Mouse (Mus musculus) hindbrain, embryonic 14.5 days (tissue): ENCODE data around the gene 3100002H09Rik. TPM values are rescaled to one million over a fixed set of nuclear protein-coding genes. Genes with fewer than 3 reads are reported as not detected.

ENCODE experiments used
- ATAC-seq: fragments of 200-750 bp; cut with Nextera tagmentation; 2 replicates; pipeline ENCODE4 v1.8.0; 2017; ENCODE audit warnings: moderate number of reproducible peaks, mild to moderate bottlenecking, moderate TSS enrichment, moderate library complexity; ENCODE audit not compliant: low FRiP score
- DNase-seq: peaks from one replicate; pipeline ENCODE4 v3.0.0-alpha.2; 2015; ENCODE audit warnings: low spot score
- H3K27ac ChIP-seq: fragments of 300-500 bp; sonication (generic); 2 replicates; pipeline ENCODE4 v1.5.1; 2014; ENCODE audit warnings: mild to moderate bottlenecking, moderate library complexity
- H3K27me3 ChIP-seq: fragments of 300-500 bp; sonication (generic); 2 replicates; pipeline ENCODE4 v1.6.1; 2014; ENCODE audit warnings: mild to moderate bottlenecking, low read length, mixed read lengths; ENCODE audit not compliant: control insufficient read depth, insufficient read depth
- H3K36me3 ChIP-seq: fragments of 300-500 bp; sonication (generic); replicated peaks from 2 replicates; pipeline ENCODE4 v1.6.1; 2014; ENCODE audit not compliant: control insufficient read depth, insufficient read depth
- H3K4me1 ChIP-seq: fragments of 300-500 bp; sonication (generic); replicated peaks from 2 replicates; pipeline ENCODE4 v1.6.1; 2014; ENCODE audit warnings: antibody characterized with exemption, low read length, mixed read lengths; ENCODE audit not compliant: control insufficient read depth, insufficient read depth
- H3K4me2 ChIP-seq: fragments of 300-500 bp; sonication (generic); replicated peaks from 2 replicates; pipeline ENCODE4 v1.6.1; 2014; ENCODE audit warnings: mild to moderate bottlenecking, moderate library complexity
- H3K4me3 ChIP-seq: fragments of 300-500 bp; sonication (generic); replicated peaks from 2 replicates; pipeline ENCODE4 v1.5.1; 2014; ENCODE audit warnings: mild to moderate bottlenecking, low read length
- H3K9ac ChIP-seq: fragments of 300-500 bp; sonication (generic); 2 replicates; pipeline ENCODE4 v1.6.1; 2014
- H3K9me3 ChIP-seq: fragments of 300-500 bp; sonication (generic); 2 replicates; pipeline ENCODE4 v1.6.1; 2016; ENCODE audit warnings: low read length; ENCODE audit not compliant: control insufficient read depth
- WGBS: fragments of 180-500 bp; shearing (Covaris S2); extraction: QIAGEN DNeasy Blood & Tissue Kit; methylation state at CpG from one replicate; pipeline ENCODE4 v1.1.7; 2014; 5-methylcytosine and 5-hydroxymethylcytosine counted together
- polyA plus RNA-seq: library from polyadenylated mRNA; unstranded; fragments of >200 nt; fragmentation: Nextera tagmentation; extraction: Ambion mirVana; gene quantifications from 2 replicates; pipeline ENCODE4 v1.2.1, GENCODE M21; 2014

Gene 3100002H09Rik
- polyA plus RNA-seq: not detected in 2 replicates

- WGBS: 89% methylated on average over 2 of the region's 2 CpGs
- no peaks in the 10 kb centered on the region for H3K27me3 ChIP-seq
- ATAC-seq (no peak), DNase-seq (no peak)
- no peak within 1 kb of the TSS for H3K27ac ChIP-seq
- no peaks in the 10 kb centered on the region for H3K9me3 ChIP-seq
- 0 out of 2 replicates have a peak, but pooled peaks cover 5% of the 10 kb centered on the region for H3K4me1 ChIP-seq
- H3K4me3 ChIP-seq: no peak within 1 kb of the TSS
- no peak within 1 kb of the TSS for H3K9ac ChIP-seq
- no peak within 1 kb of the TSS for H3K4me2 ChIP-seq
- H3K36me3 ChIP-seq: no peaks in the 10 kb centered on the region
These were observed at the start of gene 3100002H09Rik for GRCm38 (mm10) chr4:124610703-124611102. TSS of gene 3100002H09Rik (minus strand) at chr4:124610803.

- H3K36me3 ChIP-seq: no peaks in the 10 kb centered on the region
- peaks cover 29% of the 10 kb centered on the region for H3K4me1 ChIP-seq
- peak overlapping the region; percentile 60 for H3K9ac ChIP-seq
- ATAC-seq (no peak), DNase-seq (no peak)
- peaks cover 71% of the 10 kb centered on the region for H3K27me3 ChIP-seq
- no peak overlapping the region for H3K27ac ChIP-seq
- H3K9me3 ChIP-seq: no peaks in the 10 kb centered on the region
- peak overlapping the region; percentile 84 for H3K4me2 ChIP-seq
- peak overlapping the region; percentile 45 for H3K4me3 ChIP-seq
- 2% methylated on average over 68 of the region's 68 CpGs for WGBS
These were observed 48.9 kb upstream of the 3100002H09Rik start for GRCm38 (mm10) chr4:124659251-124660217.

GRCm38 (mm10) chr4:124658412-124658851 lies 47.8 kb upstream of the 3100002H09Rik start:
- Histone ChIP-seq H3K9me3 (no peaks in the 10 kb centered on the region), H3K27ac (no peak overlapping the region), H3K9ac (peak overlapping the region; percentile 60), H3K4me3 (peak overlapping the region; percentile 45), H3K4me1 (peaks cover 29% of the 10 kb centered on the region), H3K36me3 (no peaks in the 10 kb centered on the region), H3K27me3 (peaks cover 79% of the 10 kb centered on the region), H3K4me2 (peak overlapping the region; percentile 84)
- WGBS: 1% methylated on average over 39 of the region's 39 CpGs
- ATAC-seq (no peak), DNase-seq (no peak)

GRCm38 (mm10) chr4:124657781-124658180 lies 47.2 kb upstream of the 3100002H09Rik start:
- Histone ChIP-seq H3K4me3 (peak overlapping the region; percentile 45), H3K9ac (peak overlapping the region; percentile 60), H3K27ac (no peak overlapping the region), H3K4me2 (peak overlapping the region; percentile 84), H3K9me3 (no peaks in the 10 kb centered on the region), H3K4me1 (peaks cover 32% of the 10 kb centered on the region), H3K36me3 (no peaks in the 10 kb centered on the region), H3K27me3 (peaks cover 74% of the 10 kb centered on the region)
- DNase-seq (no peak), ATAC-seq (no peak; the same call in 1 of the 2 replicates)
- WGBS: 0% methylated on average over 49 of the region's 61 CpGs

- H3K27me3 ChIP-seq: peaks cover 66% of the 10 kb centered on the region
- H3K36me3 ChIP-seq: no peaks in the 10 kb centered on the region
- under 1% methylated on average over 73 of the region's 92 CpGs for WGBS
- H3K4me1 ChIP-seq: peaks cover 39% of the 10 kb centered on the region
- H3K4me2 ChIP-seq: peak overlapping the region; percentile 84
- H3K4me3 ChIP-seq: peak overlapping the region; percentile 45
- 0 out of 2 replicates have a peak overlapping the region, but pooled peaks have one; percentile 23 for H3K27ac ChIP-seq
- peak; percentile 92 for ATAC-seq
- H3K9ac ChIP-seq: peak overlapping the region; percentile 60
- H3K9me3 ChIP-seq: no peaks in the 10 kb centered on the region
- peak; percentile 83 for DNase-seq
These were observed 46.4 kb upstream of the 3100002H09Rik start for GRCm38 (mm10) chr4:124656854-124657650.

GRCm38 (mm10) chr4:124656518-124656853 lies 45.9 kb upstream of the 3100002H09Rik start, which contains the start of gene Pou3f1:
TSS of gene Pou3f1 (plus strand) at chr4:124656807.
- peak within 1 kb of the TSS; percentile 60 for H3K9ac ChIP-seq
- WGBS: under 1% methylated on average over 14 of the region's 15 CpGs
- 0 out of 2 replicates have a peak within 1 kb of the TSS, but pooled peaks have one; percentile 23 for H3K27ac ChIP-seq
- peak within 1 kb of the TSS; percentile 45 for H3K4me3 ChIP-seq
- H3K9me3 ChIP-seq: no peaks in the 10 kb centered on the region
- H3K4me1 ChIP-seq: peaks cover 39% of the 10 kb centered on the region
- ATAC-seq (0 out of 2 replicates have a peak, but pooled peaks have one; percentile 0), DNase-seq (no peak)
- peaks cover 61% of the 10 kb centered on the region for H3K27me3 ChIP-seq
- H3K4me2 ChIP-seq: peak within 1 kb of the TSS; percentile 84
- H3K36me3 ChIP-seq: no peaks in the 10 kb centered on the region

GRCm38 (mm10) chr4:124652886-124653285 lies 42.3 kb upstream of the 3100002H09Rik start:
- Histone ChIP-seq H3K4me1 (peaks cover 23% of the 10 kb centered on the region), H3K36me3 (no peaks in the 10 kb centered on the region), H3K9me3 (no peaks in the 10 kb centered on the region), H3K27me3 (peaks cover 32% of the 10 kb centered on the region), H3K27ac (no peak overlapping the region), H3K9ac (no peak overlapping the region), H3K4me3 (no peak overlapping the region), H3K4me2 (peak overlapping the region; percentile 21; the same call in 1 of the 2 replicates)
- no peak for DNase-seq
- ATAC-seq: no peak
- 2% methylated on average over 9 of the region's 9 CpGs for WGBS

- Histone ChIP-seq H3K9ac (no peak overlapping the region), H3K9me3 (no peaks in the 10 kb centered on the region), H3K36me3 (no peaks in the 10 kb centered on the region), H3K27ac (no peak overlapping the region), H3K4me3 (no peak overlapping the region), H3K27me3 (peaks cover 3% of the 10 kb centered on the region; the same call in 1 of the 2 replicates), H3K4me1 (peaks cover 8% of the 10 kb centered on the region; the same call in 1 of the 2 replicates), H3K4me2 (no peak overlapping the region)
- ATAC-seq (no peak), DNase-seq (no peak)
- 28% methylated on average over 5 of the region's 5 CpGs for WGBS
These were observed 37.3 kb upstream of the 3100002H09Rik start for GRCm38 (mm10) chr4:124647909-124648308.
